Mouse (Mus musculus) hematopoietic stem cell, adult 5-6 weeks (primary cell): ENCODE data around the gene Prr36. TPM values are rescaled to one million over a fixed set of nuclear protein-coding genes. Genes with fewer than 3 reads are reported as not detected.
"Not testable (repeated sequence)": the region's sequence is repeated elsewhere in the genome, so short reads cannot be mapped to it uniquely, and the experiment has no call there.

Experiments used
- ATAC-seq, 2 experiments: fragments of 125-278 bp in 1 of 2; replicated peaks in 1 of 2; 2 replicates each; pipeline ENCODE4 v1.8.0; 2016 to 2017; ENCODE audit warnings: inconsistent platforms in 2 of 2, mild to moderate bottlenecking in 2 of 2, moderate number of reproducible peaks in 2 of 2, low read depth in 1 of 2, moderate TSS enrichment in 1 of 2; ENCODE audit not compliant: low FRiP score in 2 of 2, poor library complexity in 2 of 2, severe bottlenecking in 2 of 2, insufficient read depth in 1 of 2, low TSS enrichment in 1 of 2
- total RNA-seq: library from RNA; stranded (forward); fragments of 172-1452, 232-1000 nt; gene quantifications from 2 replicates; pipeline ENCODE4 v1.2.3, GENCODE M21; 2017

The Prr36 gene
- 0.30 and 0.63 TPM in 2 replicates for total RNA-seq

DNA sequence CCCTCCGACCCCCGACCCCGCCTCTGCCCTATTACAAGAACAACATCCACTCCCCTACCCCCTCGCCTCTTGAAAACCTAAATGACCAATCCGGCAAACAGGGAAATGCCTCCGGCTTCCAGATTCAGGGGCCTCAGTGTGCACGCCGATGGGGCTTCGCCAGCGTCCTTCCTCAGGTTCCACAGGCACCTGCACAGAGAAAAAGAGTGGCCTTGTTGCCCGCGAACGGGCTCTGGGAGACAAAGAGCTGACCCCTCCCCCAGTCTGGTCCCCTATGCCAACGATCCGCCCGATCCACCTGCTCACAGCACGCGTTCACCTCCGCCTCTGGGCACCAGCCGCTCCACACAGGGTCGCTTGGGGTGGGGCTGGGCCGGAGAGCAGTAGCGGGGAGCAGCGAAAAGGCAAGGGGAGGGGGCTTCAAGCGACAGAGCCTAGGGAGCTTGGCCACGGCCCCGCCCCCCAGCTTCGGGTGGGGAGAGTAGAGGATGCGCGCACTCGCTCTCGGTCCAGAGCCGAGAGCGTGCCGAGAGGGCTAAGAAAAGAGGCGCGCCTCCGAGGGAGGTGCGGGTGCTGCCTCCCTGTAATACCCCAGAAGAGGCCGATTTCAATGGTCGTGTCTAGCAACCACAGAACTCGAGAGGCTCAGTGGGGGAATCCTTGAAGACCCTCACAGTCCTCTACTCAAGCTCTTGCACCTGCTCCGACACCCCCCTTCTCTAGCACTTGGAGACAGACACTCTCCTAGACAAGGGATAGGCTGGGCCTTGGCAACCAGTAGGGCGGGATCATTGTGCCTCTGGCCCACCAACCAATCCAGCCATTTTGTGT, at the start of gene Prr36:
Prr36 (minus strand) TSS at position 669 of the 831 bp plus-strand sequence.
- ATAC-seq, result no peak

- no peak for ATAC-seq
These were observed 48.1 kb upstream of the Prr36 start for GRCm38 (mm10) chr8:4265160-4265914.

GRCm38 (mm10) chr8:4263105-4263791, 46.0 kb upstream of the Prr36 start:
- no peak for ATAC-seq

GRCm38 (mm10) chr8:4259805-4260170, 42.5 kb upstream of the Prr36 start:
- ATAC-seq, result no peak

DNA sequence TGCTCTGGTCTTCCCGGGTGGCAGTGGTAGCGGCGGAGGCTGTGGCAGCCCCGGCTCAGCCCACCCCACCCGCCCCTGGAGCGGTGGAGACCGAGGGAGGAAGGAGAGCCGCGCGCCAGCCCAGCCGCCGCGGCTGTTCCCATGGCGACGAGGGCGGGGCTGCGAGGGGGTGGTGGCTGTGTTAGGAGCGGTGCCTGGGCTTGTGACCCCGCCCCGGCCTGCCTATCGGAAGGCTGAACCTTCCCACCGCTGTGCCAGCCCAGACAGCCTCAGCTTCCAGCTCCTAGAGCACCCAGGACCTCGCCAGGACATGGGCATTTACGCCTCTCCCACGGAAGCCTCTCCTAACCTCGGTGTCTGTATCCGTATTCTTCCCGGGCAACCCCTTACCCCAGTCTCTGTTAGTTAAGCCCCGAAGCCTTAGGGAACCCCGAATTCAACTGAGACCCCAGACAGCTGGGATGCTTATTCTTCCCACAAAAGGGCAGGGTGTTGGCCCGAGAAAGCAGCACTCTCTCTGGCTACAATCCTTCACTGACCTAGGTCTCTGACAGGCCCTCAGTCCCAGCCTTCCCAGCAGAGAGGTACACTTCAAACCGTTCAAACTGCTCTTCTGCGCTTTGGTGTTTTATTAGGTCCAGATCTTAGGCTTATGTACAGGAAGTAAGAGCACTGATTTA, 42.0 kb upstream of the Prr36 start, which contains the start of gene Ctxn1:
Ctxn1 (minus strand) TSS at position 150 of the 680 bp plus-strand sequence.
- peak; percentile 89 to 95 for ATAC-seq

DNA sequence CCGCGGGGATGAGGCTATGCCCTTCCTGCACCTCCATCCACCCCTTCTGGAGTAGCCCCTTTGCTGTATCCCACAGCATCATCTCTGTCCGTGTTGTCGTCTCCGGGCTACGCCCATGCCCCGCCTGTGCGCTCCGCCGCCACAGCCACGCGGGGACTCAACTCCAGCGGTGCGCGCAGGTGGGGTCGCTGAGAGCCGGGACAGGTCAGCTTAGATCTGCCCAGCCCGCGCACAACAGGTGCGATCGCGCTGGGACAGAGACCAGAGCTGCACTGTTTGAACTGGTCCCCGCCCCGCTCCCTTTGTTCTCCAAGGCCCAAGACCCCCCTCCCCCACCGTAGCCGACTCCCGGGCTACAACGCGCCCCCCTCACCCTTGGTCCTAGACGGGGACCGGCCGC, 41.4 kb upstream of the Prr36 start:
- peak; percentile 12 to 22; a peak in 2 of 4 replicates for ATAC-seq

DNA sequence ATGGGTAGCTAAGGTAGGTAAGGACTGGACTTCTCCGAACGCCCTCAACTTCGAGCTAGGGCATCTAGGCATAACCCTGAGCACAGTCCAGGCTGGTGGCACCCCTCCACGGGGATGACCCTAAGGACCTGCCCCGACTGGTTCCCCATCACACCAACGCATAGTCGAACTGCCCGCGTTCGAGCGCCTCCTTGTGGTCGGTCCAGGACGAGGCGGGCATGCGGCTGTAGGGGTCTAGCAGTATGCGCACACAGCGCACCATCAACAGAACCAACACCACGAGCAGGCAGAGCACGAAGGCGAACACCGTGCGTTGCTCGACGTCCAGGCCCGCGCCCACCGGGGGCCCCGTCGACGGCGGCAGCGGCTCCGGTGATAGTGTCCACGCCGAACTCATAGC, 41.0 kb upstream of the Prr36 start:
- peak; percentile 61 to 65 for ATAC-seq

- ATAC-seq, result no peak
These were observed 40.1 kb upstream of the Prr36 start for GRCm38 (mm10) chr8:4257350-4257749.

DNA sequence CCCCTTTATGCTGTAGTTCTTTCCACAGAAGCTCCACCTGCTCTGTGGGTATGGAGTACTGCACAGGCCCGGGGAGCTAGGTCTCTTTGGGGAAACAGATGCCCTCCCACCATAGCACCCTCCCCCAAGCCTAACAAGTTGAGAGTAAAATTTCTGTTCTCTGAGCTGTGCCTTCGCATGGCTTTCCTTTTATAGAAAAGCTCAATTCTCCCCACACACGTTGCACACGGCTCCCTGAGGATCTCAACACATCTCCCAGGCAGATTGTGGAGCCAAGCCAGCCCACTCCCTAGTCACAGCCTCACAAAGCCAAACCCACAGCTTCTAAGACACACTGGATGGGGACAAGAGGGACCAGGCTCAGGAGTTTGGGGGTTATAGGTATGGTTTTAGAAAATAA, 39.7 kb upstream of the Prr36 start:
- ATAC-seq, result no peak

DNA sequence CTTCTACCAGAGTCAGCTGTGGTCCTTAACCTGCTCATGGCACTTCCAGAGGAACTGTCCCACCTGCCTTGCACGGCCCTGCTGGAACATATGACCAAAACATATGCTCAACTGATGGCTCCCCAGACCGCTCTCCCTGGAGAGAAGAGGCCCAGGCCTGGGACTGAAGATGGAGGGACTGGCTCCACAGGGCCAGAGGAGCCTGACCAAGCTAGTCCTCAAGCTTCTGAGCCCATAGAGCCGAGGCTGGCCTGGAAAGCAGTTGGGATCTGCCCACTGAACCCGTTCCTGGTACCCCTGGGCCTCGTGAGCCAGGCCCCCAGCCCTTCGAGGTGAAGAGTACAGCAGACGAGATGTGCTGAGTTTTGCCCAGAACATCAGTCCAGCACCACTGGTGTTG, 38.2 kb upstream of the Prr36 start:
- ATAC-seq, result not testable (repeated sequence)

DNA sequence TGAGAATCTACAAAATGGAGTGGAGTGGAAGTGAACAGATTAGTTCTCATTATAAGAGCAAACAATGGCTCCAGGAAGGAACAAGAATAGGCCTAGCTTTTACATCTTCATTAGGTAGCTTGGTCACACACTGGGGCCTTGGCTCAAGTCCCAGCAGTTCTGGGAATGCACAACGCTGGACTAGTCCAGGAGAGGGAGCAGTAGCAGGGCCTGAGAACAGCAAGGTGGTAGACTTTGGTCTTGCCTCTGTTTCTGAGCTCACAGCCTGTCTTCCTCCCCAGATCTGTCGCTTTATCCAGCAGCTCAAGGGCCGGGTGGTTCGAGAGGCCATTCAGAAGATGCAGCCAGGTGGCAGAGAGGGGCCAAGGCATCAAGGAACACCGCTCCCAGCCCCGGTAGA, 36.7 kb upstream of the Prr36 start:
- no peak for ATAC-seq

- ATAC-seq, result peak; percentile 85 to 93
These were observed 35.9 kb upstream of the Prr36 start, which contains the start of gene Snapc2 for GRCm38 (mm10) chr8:4252934-4253841. TSS of gene Snapc2 (plus strand) at chr8:4253080.

GRCm38 (mm10) chr8:4252116-4252760, 35.0 kb upstream of the Prr36 start:
- ATAC-seq, result no peak

DNA sequence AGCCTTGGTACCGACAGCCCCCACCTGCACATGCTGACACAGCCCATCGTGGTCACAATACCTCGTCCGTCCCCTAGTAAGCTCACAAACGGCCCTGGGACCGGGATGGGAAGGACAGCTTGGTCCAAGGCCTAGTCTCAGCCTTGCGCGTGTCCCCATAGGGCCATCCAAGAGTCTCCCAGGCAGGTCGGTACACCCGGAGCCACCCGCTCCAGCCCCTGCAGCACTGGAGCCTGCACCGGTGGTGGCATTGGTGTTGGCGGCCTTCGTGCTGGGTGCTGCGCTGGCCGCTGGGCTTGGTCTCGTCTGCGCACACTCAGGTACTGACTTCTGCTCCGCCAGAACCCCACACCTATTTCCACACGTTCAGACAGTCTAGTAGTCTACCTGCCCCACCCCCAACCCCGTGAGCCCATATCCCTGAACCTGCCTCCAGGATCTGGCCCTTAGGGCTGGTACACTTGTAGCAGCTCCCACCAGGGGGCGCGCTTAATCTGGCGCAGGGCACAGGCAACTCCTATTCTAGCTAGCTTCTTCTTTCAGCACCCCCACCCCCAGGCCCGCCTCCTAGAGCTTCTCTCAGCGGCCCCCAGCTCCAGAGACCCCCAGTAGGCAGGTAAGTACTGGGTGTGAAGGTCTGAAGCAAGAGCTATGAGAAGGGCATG, 33.2 kb upstream of the Prr36 start:
- ATAC-seq, result peak; percentile 68 to 80

DNA sequence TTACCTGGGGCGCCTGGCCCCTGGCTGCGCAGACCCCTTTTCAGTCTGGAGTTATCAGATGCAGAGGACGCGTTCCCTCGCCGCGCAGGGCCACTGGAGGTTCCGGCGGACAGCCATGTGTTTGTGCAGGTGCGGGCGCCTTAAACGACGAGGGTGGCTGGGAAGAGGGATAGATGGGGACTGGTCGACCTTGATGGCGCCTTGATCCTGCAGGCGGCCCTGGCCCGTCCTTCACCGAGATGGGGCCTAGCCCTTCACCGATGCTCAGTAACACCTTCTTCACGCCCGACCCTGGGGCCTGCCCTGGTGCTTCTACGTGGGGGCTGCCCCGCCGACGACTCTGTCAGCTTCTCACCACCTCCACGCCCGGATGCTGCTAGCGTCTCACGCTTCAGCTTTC, 32.0 kb upstream of the Prr36 start:
- ATAC-seq, result no peak
